Mouse (Mus musculus) ES-Bruce4 (cell line): Measurements from ENCODE around the gene Ddb2. TPM values are rescaled to one million over a fixed set of nuclear protein-coding genes. Genes with fewer than 3 reads are reported as not detected.
A peak's percentile ranks its signal among the peaks of the same experiment; 100 is the strongest.

ENCODE experiments used
- H3K27ac ChIP-seq: 2 replicates; pipeline ENCODE4 v1.5.1; 2012; ENCODE audit warnings: low read length, inconsistent platforms; ENCODE audit not compliant: insufficient read depth
- H3K27me3 ChIP-seq: 2 replicates; pipeline ENCODE4 v1.6.1; 2012; ENCODE audit warnings: mild to moderate bottlenecking, low read length, inconsistent platforms; ENCODE audit not compliant: control insufficient read depth, poor library complexity, insufficient read depth, severe bottlenecking
- H3K36me3 ChIP-seq: 2 replicates; pipeline ENCODE4 v1.6.1; 2012; ENCODE audit warnings: inconsistent platforms, mild to moderate bottlenecking, low read length, moderate library complexity; ENCODE audit not compliant: control insufficient read depth, poor library complexity, insufficient read depth, severe bottlenecking
- H3K4me1 ChIP-seq: one replicate; pipeline ENCODE4 v1.8.1; 2011; ENCODE audit warnings: low read length; ENCODE audit not compliant: control insufficient read depth, insufficient read depth
- H3K4me3 ChIP-seq: 2 replicates; pipeline ENCODE4 v1.5.1; 2011; ENCODE audit warnings: low read depth, mild to moderate bottlenecking, low read length
- H3K9ac ChIP-seq: 2 replicates; pipeline ENCODE4 v1.6.1; 2012; ENCODE audit warnings: low read depth, mild to moderate bottlenecking, inconsistent platforms; ENCODE audit not compliant: poor library complexity, severe bottlenecking
- H3K9me3 ChIP-seq: replicated peaks from 2 replicates; pipeline ENCODE4 v1.6.1; 2012; ENCODE audit warnings: mild to moderate bottlenecking, low read length, inconsistent platforms; ENCODE audit not compliant: control insufficient read depth, poor library complexity, insufficient read depth, severe bottlenecking
- CTCF ChIP-seq: IDR thresholded peaks from one replicate; pipeline ENCODE4 v1.8.1; 2011; ENCODE audit warnings: low read depth, low read length
- EP300 ChIP-seq: IDR thresholded peaks from 2 replicates; pipeline ENCODE4 v1.6.1; 2011; ENCODE audit warnings: low read depth, low read length; ENCODE audit not compliant: insufficient read depth
- POLR2A ChIP-seq: IDR thresholded peaks from one replicate; pipeline ENCODE4 v1.8.1; 2011; ENCODE audit warnings: low read length; ENCODE audit not compliant: insufficient read depth
- polyA plus RNA-seq: library from polyadenylated mRNA; stranded (reverse); fragments of >200 nt; gene quantifications from 2 replicates; pipeline ENCODE4 v1.2.4, GENCODE M21; 2011; ENCODE audit warnings: low read depth; ENCODE audit not compliant: missing spikeins, insufficient read depth, insufficient read length

Gene Ddb2
- polyA plus RNA-seq, 1 experiment: 22.3 TPM

GRCm38 (mm10) chr2:91256256-91257125, 19.7 kb upstream of the Ddb2 start:
- H3K4me3 ChIP-seq: peak overlapping the region; percentile 88
- peak overlapping the region; percentile 54 for H3K9ac ChIP-seq
- no peaks in the 10 kb centered on the region for H3K36me3 ChIP-seq
- H3K27ac ChIP-seq: no peak overlapping the region
- no peaks in the 10 kb centered on the region for H3K9me3 ChIP-seq
- H3K4me1 ChIP-seq: no peaks in the 10 kb centered on the region
- TF ChIP-seq EP300: 0 out of 2 replicates have a peak, but pooled peaks have one; percentile 2
- no peak for TF ChIP-seq POLR2A
- 0 out of 2 replicates have a peak, but pooled peaks cover 1% of the 10 kb centered on the region for H3K27me3 ChIP-seq

DNA sequence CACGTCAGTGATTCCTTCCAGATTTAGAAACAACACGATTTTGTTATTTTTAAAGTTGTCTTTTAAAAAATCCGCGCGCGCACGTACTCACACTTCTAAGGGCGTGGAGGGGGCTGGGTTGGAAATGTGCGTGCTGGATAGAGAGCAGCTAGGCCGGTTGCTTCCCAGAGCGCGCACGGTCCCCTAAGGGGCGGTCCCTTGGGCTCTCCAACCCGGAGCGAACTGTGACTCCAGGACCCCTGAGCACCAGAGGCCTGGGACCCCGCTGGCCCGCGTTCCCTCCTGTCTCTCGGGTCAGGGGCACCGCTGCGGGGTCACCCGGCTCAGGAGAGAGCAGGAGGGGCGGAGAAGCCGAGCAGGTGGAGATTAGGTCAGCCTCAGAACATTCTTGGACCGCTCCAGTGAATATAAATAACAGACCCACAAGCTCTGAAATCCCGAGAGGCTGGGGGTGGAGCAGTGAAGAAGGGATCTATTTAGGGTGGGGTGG, 18.9 kb upstream of the Ddb2 start, which contains the start of gene Pacsin3:
Pacsin3 (plus strand) TSS at position 294 of the 490 bp plus-strand sequence.
- no peaks in the 10 kb centered on the region for H3K36me3 ChIP-seq
- H3K4me3 ChIP-seq: peak within 1 kb of the TSS; percentile 88
- no peak within 1 kb of the TSS for H3K27ac ChIP-seq
- peak within 1 kb of the TSS; percentile 54 for H3K9ac ChIP-seq
- no peaks in the 10 kb centered on the region for H3K9me3 ChIP-seq
- TF ChIP-seq CTCF (no peak), EP300 (no peak), POLR2A (no peak)
- 0 out of 2 replicates have a peak, but pooled peaks cover 1% of the 10 kb centered on the region for H3K27me3 ChIP-seq
- no peaks in the 10 kb centered on the region for H3K4me1 ChIP-seq

- Histone ChIP-seq H3K36me3 (no peaks in the 10 kb centered on the region), H3K9ac (no peak overlapping the region), H3K27me3 (0 out of 2 replicates have a peak, but pooled peaks cover 1% of the 10 kb centered on the region), H3K9me3 (no peaks in the 10 kb centered on the region), H3K4me3 (no peak overlapping the region), H3K27ac (no peak overlapping the region), H3K4me1 (no peaks in the 10 kb centered on the region)
- no peak for TF ChIP-seq CTCF
- TF ChIP-seq EP300: no peak
- no peak for TF ChIP-seq POLR2A
Measured at GRCm38 (mm10) chr2:91254725-91255380, 18.1 kb upstream of the Ddb2 start.

- Histone ChIP-seq H3K9ac (no peak overlapping the region), H3K4me1 (no peaks in the 10 kb centered on the region), H3K27ac (no peak overlapping the region), H3K9me3 (no peaks in the 10 kb centered on the region), H3K27me3 (0 out of 2 replicates have a peak, but pooled peaks cover 1% of the 10 kb centered on the region), H3K36me3 (no peaks in the 10 kb centered on the region), H3K4me3 (no peak overlapping the region)
- TF ChIP-seq CTCF (no peak), EP300 (no peak), POLR2A (no peak)
Measured at GRCm38 (mm10) chr2:91252512-91252911, 15.7 kb upstream of the Ddb2 start.

- no peak overlapping the region for H3K9ac ChIP-seq
- TF ChIP-seq POLR2A (no peak), CTCF (no peak), EP300 (no peak)
- H3K27ac ChIP-seq: no peak overlapping the region
- no peaks in the 10 kb centered on the region for H3K4me1 ChIP-seq
- 0 out of 2 replicates have a peak, but pooled peaks cover 1% of the 10 kb centered on the region for H3K27me3 ChIP-seq
- H3K9me3 ChIP-seq: no peaks in the 10 kb centered on the region
- no peak overlapping the region for H3K4me3 ChIP-seq
- H3K36me3 ChIP-seq: no peaks in the 10 kb centered on the region
Measured at GRCm38 (mm10) chr2:91252001-91252400, 15.2 kb upstream of the Ddb2 start.
